Mouse (Mus musculus) forebrain, embryonic 11.5 days (tissue): ENCODE measurements around the gene Fli1. TPM values are rescaled to one million over a fixed set of nuclear protein-coding genes. Genes with fewer than 3 reads are reported as not detected.

Experiments used
- ATAC-seq: fragments of 200-750 bp; cut with Nextera tagmentation; replicated peaks from 2 replicates; pipeline ENCODE4 v1.8.0; 2017; ENCODE audit warnings: moderate TSS enrichment; ENCODE audit not compliant: low FRiP score
- DNase-seq: peaks from one replicate; pipeline ENCODE4 v3.0.0-alpha.2; 2017; ENCODE audit warnings: low spot score
- H3K27ac ChIP-seq: fragments of 300-500 bp; sonication (generic); 2 replicates; pipeline ENCODE4 v1.5.1; 2014; ENCODE audit warnings: low read depth, low read length
- H3K27me3 ChIP-seq: fragments of 300-500 bp; sonication (generic); 2 replicates; pipeline ENCODE4 v1.6.1; 2014; ENCODE audit warnings: mild to moderate bottlenecking, low read length, mixed read lengths; ENCODE audit not compliant: control insufficient read depth, insufficient read depth
- H3K36me3 ChIP-seq: fragments of 300-500 bp; sonication (generic); 2 replicates; pipeline ENCODE4 v1.6.1; 2014; ENCODE audit warnings: mild to moderate bottlenecking, low read length, moderate library complexity, mixed read lengths; ENCODE audit not compliant: control insufficient read depth, insufficient read depth
- H3K4me1 ChIP-seq: fragments of 300-500 bp; sonication (generic); replicated peaks from 2 replicates; pipeline ENCODE4 v1.6.1; 2014; ENCODE audit warnings: low read length, mixed read lengths; ENCODE audit not compliant: control insufficient read depth, insufficient read depth
- H3K4me2 ChIP-seq: fragments of 300-500 bp; sonication (generic); 2 replicates; pipeline ENCODE4 v1.6.1; 2014; ENCODE audit warnings: low read depth, mild to moderate bottlenecking, low read length, moderate library complexity, mixed read lengths; ENCODE audit not compliant: severe bottlenecking
- H3K4me3 ChIP-seq: fragments of 300-500 bp; sonication (generic); 2 replicates; pipeline ENCODE4 v1.5.1; 2014; ENCODE audit warnings: low read depth, low read length
- H3K9ac ChIP-seq: fragments of 300-500 bp; sonication (generic); 2 replicates; pipeline ENCODE4 v1.6.1; 2014; ENCODE audit warnings: low read length
- H3K9me3 ChIP-seq: fragments of 300-500 bp; sonication (generic); 2 replicates; pipeline ENCODE4 v1.6.1; 2016; ENCODE audit warnings: low read length, mixed read lengths; ENCODE audit not compliant: control insufficient read depth
- WGBS: fragments of 180-500 bp; shearing (Covaris S2); extraction: QIAGEN DNeasy Blood & Tissue Kit; methylation state at CpG from one replicate; pipeline ENCODE4 v1.1.7; 2014; 5-methylcytosine and 5-hydroxymethylcytosine counted together
- polyA plus RNA-seq: library from polyadenylated mRNA; unstranded; fragments of >200 nt; fragmentation: Nextera tagmentation; extraction: Ambion mirVana; gene quantifications from 2 replicates; pipeline ENCODE4 v1.2.1, GENCODE M21; 2014

The Fli1 gene
- polyA plus RNA-seq, 1 experiment from 2014 or later: 14.3 TPM

- ATAC-seq (no peak), DNase-seq (no peak)
- no peak overlapping the region for H3K27ac ChIP-seq
- no peaks in the 10 kb centered on the region for H3K9me3 ChIP-seq
- no peaks in the 10 kb centered on the region for H3K4me1 ChIP-seq
- no peak overlapping the region for H3K4me3 ChIP-seq
- H3K4me2 ChIP-seq: no peak overlapping the region
- no peak overlapping the region for H3K9ac ChIP-seq
- H3K27me3 ChIP-seq: no peaks in the 10 kb centered on the region
- 91% methylated on average over 4 of the region's 4 CpGs for WGBS
- no peaks in the 10 kb centered on the region for H3K36me3 ChIP-seq
Measured at GRCm38 (mm10) chr9:32394761-32395161, 147.9 kb downstream of the Fli1 start.

GRCm38 (mm10) chr9:32392716-32393115, 149.9 kb downstream of the Fli1 start:
- Histone ChIP-seq H3K4me3 (no peak overlapping the region), H3K9ac (no peak overlapping the region), H3K27me3 (no peaks in the 10 kb centered on the region), H3K4me2 (no peak overlapping the region), H3K4me1 (no peaks in the 10 kb centered on the region), H3K9me3 (no peaks in the 10 kb centered on the region), H3K36me3 (no peaks in the 10 kb centered on the region), H3K27ac (no peak overlapping the region)
- no peak for ATAC-seq
- no peak for DNase-seq
- 86% methylated on average over 6 of the region's 6 CpGs for WGBS

- no peak overlapping the region for H3K4me3 ChIP-seq
- H3K27ac ChIP-seq: no peak overlapping the region
- H3K4me1 ChIP-seq: no peaks in the 10 kb centered on the region
- ATAC-seq (no peak), DNase-seq (no peak)
- H3K9me3 ChIP-seq: no peaks in the 10 kb centered on the region
- H3K36me3 ChIP-seq: no peaks in the 10 kb centered on the region
- H3K4me2 ChIP-seq: no peak overlapping the region
- no peak overlapping the region for H3K9ac ChIP-seq
- H3K27me3 ChIP-seq: no peaks in the 10 kb centered on the region
- WGBS: 92% methylated on average over 9 of the region's 9 CpGs
Measured at GRCm38 (mm10) chr9:32391701-32392100, 151.0 kb downstream of the Fli1 start.

DNA sequence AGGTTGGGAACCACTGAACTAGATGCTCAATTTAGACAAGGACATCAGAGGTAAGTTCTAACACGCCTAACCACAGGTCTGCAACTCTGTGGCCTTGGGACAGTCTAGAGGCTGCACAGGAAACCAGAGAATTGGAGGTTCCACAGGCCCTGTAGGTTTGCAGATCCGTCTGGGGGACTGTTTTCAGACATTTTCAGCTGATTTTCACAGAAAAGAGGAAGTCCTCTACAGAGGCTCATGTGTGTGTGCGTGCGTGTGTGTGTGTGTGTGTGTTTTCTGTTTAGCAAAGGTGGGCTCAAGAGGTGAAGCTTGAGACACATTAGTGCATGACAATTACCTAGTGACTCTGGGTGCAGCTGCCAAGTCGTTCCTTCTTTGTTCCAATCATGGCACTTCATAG, 151.6 kb downstream of the Fli1 start:
- 85% methylated on average over 5 of the region's 5 CpGs for WGBS
- Histone ChIP-seq H3K27me3 (no peaks in the 10 kb centered on the region), H3K4me1 (no peaks in the 10 kb centered on the region), H3K4me3 (no peak overlapping the region), H3K9me3 (no peaks in the 10 kb centered on the region), H3K4me2 (no peak overlapping the region), H3K36me3 (no peaks in the 10 kb centered on the region), H3K9ac (no peak overlapping the region), H3K27ac (no peak overlapping the region)
- DNase-seq (no peak), ATAC-seq (no peak)

DNA sequence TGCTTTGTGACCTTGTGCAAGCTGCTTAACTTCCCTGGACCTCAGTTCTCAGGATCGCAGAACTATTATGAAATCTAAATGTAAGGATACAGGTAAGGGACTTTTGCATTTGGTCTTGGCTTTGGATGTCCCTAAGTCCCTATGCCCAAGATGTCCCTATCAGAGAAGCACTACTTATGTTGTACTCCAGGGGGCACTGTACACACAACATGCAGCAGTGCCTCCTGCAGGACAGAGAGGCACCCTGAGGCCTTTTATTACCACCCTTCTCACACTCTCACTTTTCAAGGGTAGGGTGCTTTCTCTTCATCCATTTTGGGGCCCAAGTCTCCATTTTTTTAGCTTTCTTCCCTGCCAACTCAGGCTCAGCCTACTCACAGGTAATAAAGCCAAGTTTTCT, 154.5 kb downstream of the Fli1 start:
- 88% methylated on average over 1 of the region's 1 CpGs for WGBS
- H3K9ac ChIP-seq: no peak overlapping the region
- ATAC-seq (no peak), DNase-seq (no peak)
- no peaks in the 10 kb centered on the region for H3K36me3 ChIP-seq
- no peaks in the 10 kb centered on the region for H3K4me1 ChIP-seq
- H3K4me2 ChIP-seq: no peak overlapping the region
- no peak overlapping the region for H3K4me3 ChIP-seq
- no peaks in the 10 kb centered on the region for H3K27me3 ChIP-seq
- H3K27ac ChIP-seq: no peak overlapping the region
- H3K9me3 ChIP-seq: no peaks in the 10 kb centered on the region

- no peak overlapping the region for H3K4me2 ChIP-seq
- ATAC-seq: no peak
- no peaks in the 10 kb centered on the region for H3K27me3 ChIP-seq
- H3K36me3 ChIP-seq: no peaks in the 10 kb centered on the region
- H3K9ac ChIP-seq: no peak overlapping the region
- DNase-seq: no peak
- no peaks in the 10 kb centered on the region for H3K4me1 ChIP-seq
- no peak overlapping the region for H3K27ac ChIP-seq
- no peaks in the 10 kb centered on the region for H3K9me3 ChIP-seq
- WGBS: 83% methylated on average over 4 of the region's 4 CpGs
- no peak overlapping the region for H3K4me3 ChIP-seq
Measured at GRCm38 (mm10) chr9:32384906-32385305, 157.8 kb downstream of the Fli1 start.

DNA sequence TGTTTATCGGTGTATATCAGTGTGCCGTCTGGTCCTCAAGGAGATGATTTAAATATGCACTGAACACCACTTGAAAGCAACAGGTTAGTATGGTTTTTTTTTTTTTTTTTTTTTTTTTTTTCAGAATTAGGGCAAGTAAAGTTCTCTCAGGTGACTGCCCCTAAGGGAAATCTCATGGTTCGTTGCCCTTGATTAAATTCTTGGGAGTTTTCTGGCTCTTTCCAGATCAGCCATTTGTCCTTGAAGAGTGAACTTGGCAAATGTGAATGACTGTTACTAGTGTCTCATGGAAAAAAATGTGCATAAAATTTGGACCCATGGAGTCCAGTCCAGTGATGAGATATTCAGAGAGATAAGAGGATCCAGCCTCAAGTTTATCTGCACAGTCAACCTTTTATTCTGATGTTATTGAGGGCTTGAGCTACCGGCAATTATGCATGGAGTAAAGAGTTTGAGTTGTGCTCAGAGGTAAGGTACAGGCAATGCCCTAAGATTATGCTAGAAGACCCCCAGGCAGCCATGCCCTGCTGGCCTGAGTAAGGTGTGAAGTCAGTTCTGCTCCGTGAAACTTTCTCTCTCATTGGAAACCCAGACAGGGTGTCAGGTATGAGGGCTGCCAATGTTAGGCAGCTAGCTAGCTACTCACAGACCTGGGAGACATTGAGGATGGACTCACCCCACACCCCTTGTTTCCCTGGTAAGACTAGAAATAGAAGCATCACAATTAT, 165.6 kb downstream of the Fli1 start:
- Histone ChIP-seq H3K36me3 (no peaks in the 10 kb centered on the region), H3K9me3 (no peaks in the 10 kb centered on the region), H3K27ac (no peak overlapping the region), H3K27me3 (no peaks in the 10 kb centered on the region), H3K9ac (no peak overlapping the region), H3K4me3 (no peak overlapping the region), H3K4me2 (no peak overlapping the region), H3K4me1 (no peaks in the 10 kb centered on the region)
- DNase-seq (no peak), ATAC-seq (no peak)
- 91% methylated on average over 5 of the region's 5 CpGs for WGBS

DNA sequence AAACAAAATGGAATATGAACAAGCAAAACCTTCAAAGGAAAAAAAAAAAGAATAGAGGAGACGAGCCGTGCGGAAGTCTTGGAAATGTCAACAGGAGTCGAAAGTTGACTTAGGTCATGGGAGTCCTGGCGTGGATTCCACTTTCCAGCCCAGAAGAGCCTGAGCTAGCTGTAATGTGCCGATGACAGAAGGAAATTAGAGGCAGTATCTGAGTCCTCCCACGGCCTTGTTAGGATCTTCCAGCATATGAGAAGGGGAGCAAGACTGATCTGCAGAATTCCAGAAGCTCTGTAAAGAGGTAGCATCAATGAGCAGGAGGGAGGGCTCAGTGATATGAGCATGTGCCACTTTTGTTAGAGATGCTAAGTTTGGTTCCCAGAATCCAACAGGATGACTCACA, 166.6 kb downstream of the Fli1 start:
- ATAC-seq (no peak), DNase-seq (no peak)
- Histone ChIP-seq H3K27ac (no peak overlapping the region), H3K4me1 (no peaks in the 10 kb centered on the region), H3K36me3 (no peaks in the 10 kb centered on the region), H3K9ac (no peak overlapping the region), H3K4me2 (no peak overlapping the region), H3K4me3 (no peak overlapping the region), H3K9me3 (no peaks in the 10 kb centered on the region), H3K27me3 (no peaks in the 10 kb centered on the region)
- 90% methylated on average over 7 of the region's 7 CpGs for WGBS

DNA sequence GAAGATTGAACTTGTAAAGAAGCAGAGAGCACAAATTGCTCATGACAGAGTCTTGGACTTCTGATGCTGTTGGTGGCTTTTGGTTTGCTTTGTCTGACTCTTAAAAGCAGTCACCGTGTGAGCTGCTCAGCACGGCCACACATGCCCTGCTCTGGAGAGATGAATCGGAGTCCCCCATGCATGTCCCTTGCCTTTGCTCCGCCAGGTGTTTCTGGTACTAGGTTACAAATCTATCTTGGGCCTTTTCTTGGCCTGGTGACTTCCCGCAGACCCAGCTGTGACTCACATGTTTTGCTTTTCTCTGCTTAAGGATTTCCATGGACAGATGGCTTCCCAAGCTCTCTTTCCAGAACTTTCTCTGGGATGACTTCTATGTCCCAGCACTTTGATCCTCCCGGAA, 169.0 kb downstream of the Fli1 start:
- WGBS: 89% methylated on average over 6 of the region's 6 CpGs
- Histone ChIP-seq H3K4me3 (no peak overlapping the region), H3K4me1 (peaks cover 4% of the 10 kb centered on the region; the same call in 1 of the 2 replicates), H3K36me3 (no peaks in the 10 kb centered on the region), H3K9me3 (no peaks in the 10 kb centered on the region), H3K27ac (no peak overlapping the region), H3K4me2 (no peak overlapping the region), H3K9ac (no peak overlapping the region), H3K27me3 (no peaks in the 10 kb centered on the region)
- ATAC-seq (no peak), DNase-seq (no peak)
